Mouse (Mus musculus) MEL (cell line): Measurements from ENCODE around the gene Pfpl. TPM values are rescaled to one million over a fixed set of nuclear protein-coding genes. Genes with fewer than 3 reads are reported as not detected.

ENCODE experiments used
- DNase-seq: peaks from one replicate; pipeline ENCODE4 v3.0.0; 2011; ENCODE audit warnings: low read depth, low spot score
- H3K27ac ChIP-seq: 2 replicates; pipeline ENCODE4 v1.5.1; 2012; ENCODE audit warnings: low read depth, mild to moderate bottlenecking, control low read depth, low read length, moderate library complexity; ENCODE audit not compliant: control insufficient read depth
- H3K27me3 ChIP-seq, 2 experiments: fragments of 150-350 bp in 1 of 2; sonication (generic) in 1 of 2; 2 replicates each; pipeline ENCODE4 v1.6.1; 2012; ENCODE audit warnings: low read length in 2 of 2, mild to moderate bottlenecking in 2 of 2, improper control_type of control experiment in 1 of 2, moderate library complexity in 1 of 2; ENCODE audit not compliant: insufficient read depth in 2 of 2, control insufficient read depth in 1 of 2
- H3K36me3 ChIP-seq, 2 experiments: 2 replicates each; pipeline ENCODE4 v1.6.1; 2012 to 2014; ENCODE audit warnings: low read length in 2 of 2, improper control_type of control experiment in 1 of 2, inconsistent platforms in 1 of 2, mild to moderate bottlenecking in 1 of 2; ENCODE audit not compliant: insufficient read depth in 2 of 2, control insufficient read depth in 1 of 2
- H3K4me1 ChIP-seq, 2 experiments: fragments of 150-350 bp in 1 of 2; sonication (generic) in 1 of 2; 2 replicates each; pipeline ENCODE4 v1.6.1; 2012; ENCODE audit warnings: low read length in 2 of 2, improper control_type of control experiment in 1 of 2, mild to moderate bottlenecking in 1 of 2; ENCODE audit not compliant: insufficient read depth in 2 of 2, control insufficient read depth in 1 of 2
- H3K4me3 ChIP-seq, 2 experiments: fragments of 150-350 bp in 1 of 2; sonication (generic) in 1 of 2; 2 replicates each; pipeline ENCODE4 v1.5.1; 2012; ENCODE audit warnings: low read depth in 2 of 2, low read length in 2 of 2, mild to moderate bottlenecking in 2 of 2, moderate library complexity in 2 of 2, control low read depth in 1 of 2, improper control_type of control experiment in 1 of 2; ENCODE audit not compliant: control insufficient read depth in 1 of 2, insufficient read depth in 1 of 2
- H3K79me2 ChIP-seq: 2 replicates; pipeline ENCODE4 v1.6.1; 2012; ENCODE audit warnings: mild to moderate bottlenecking, low read length, moderate library complexity; ENCODE audit not compliant: control insufficient read depth, poor library complexity, insufficient read depth
- H3K9ac ChIP-seq: 2 replicates; pipeline ENCODE4 v1.6.1; 2012; ENCODE audit warnings: low read depth, mild to moderate bottlenecking, control low read depth, low read length, moderate library complexity; ENCODE audit not compliant: control insufficient read depth, poor library complexity, severe bottlenecking
- H3K9me3 ChIP-seq: fragments of 150-350 bp; sonication (generic); replicated peaks from 2 replicates; pipeline ENCODE4 v1.6.1; 2012; ENCODE audit warnings: mild to moderate bottlenecking, low read length, improper control_type of control experiment, moderate library complexity; ENCODE audit not compliant: insufficient read depth
- CHD1 ChIP-seq: IDR thresholded peaks from 2 replicates; pipeline ENCODE4 v1.6.1; 2012; ENCODE audit warnings: low read depth, mild to moderate bottlenecking, inconsistent platforms, low read length, improper control_type of control experiment
- E2F4 ChIP-seq: IDR thresholded peaks from 2 replicates; pipeline ENCODE4 v1.6.1; 2011; ENCODE audit warnings: low read depth, low read length, improper control_type of control experiment, borderline replicate concordance
- ELF1 ChIP-seq: IDR thresholded peaks from 2 replicates; pipeline ENCODE4 v1.6.1; 2014; ENCODE audit warnings: low read depth, mild to moderate bottlenecking, inconsistent platforms, low read length, improper control_type of control experiment, moderate library complexity
- GATA1 ChIP-seq: IDR thresholded peaks from 2 replicates; pipeline ENCODE4 v1.6.1; 2011; ENCODE audit warnings: low read depth, low read length, improper control_type of control experiment
- HCFC1 ChIP-seq: IDR thresholded peaks from 2 replicates; pipeline ENCODE4 v1.6.1; 2012; ENCODE audit warnings: low read depth, mild to moderate bottlenecking, inconsistent platforms, low read length, improper control_type of control experiment, moderate library complexity
- JUND ChIP-seq: IDR thresholded peaks from 2 replicates; pipeline ENCODE4 v1.6.1; 2011; ENCODE audit warnings: low read depth, mild to moderate bottlenecking, improper control_type of control experiment, low read length
- MAX ChIP-seq: IDR thresholded peaks from 2 replicates; pipeline ENCODE4 v1.6.1; 2011; ENCODE audit warnings: low read length, improper control_type of control experiment
- MAZ ChIP-seq: IDR thresholded peaks from 2 replicates; pipeline ENCODE4 v1.6.1; 2012; ENCODE audit warnings: low read depth, mild to moderate bottlenecking, inconsistent platforms, low read length, improper control_type of control experiment
- MXI1 ChIP-seq: IDR thresholded peaks from 2 replicates; pipeline ENCODE4 v1.6.1; 2011; ENCODE audit warnings: mild to moderate bottlenecking, low read depth, low read length, improper control_type of control experiment
- NELFE ChIP-seq: IDR thresholded peaks from 2 replicates; pipeline ENCODE4 v1.6.1; 2011; ENCODE audit warnings: low read depth, low read length, improper control_type of control experiment
- NRF1 ChIP-seq: IDR thresholded peaks from 2 replicates; pipeline ENCODE4 v1.6.1; 2014; ENCODE audit warnings: low read depth, mild to moderate bottlenecking, inconsistent platforms, low read length, improper control_type of control experiment, moderate library complexity; ENCODE audit not compliant: poor library complexity, insufficient read depth, severe bottlenecking
- POLR2A ChIP-seq, 2 experiments: IDR thresholded peaks; 2 replicates each; pipeline ENCODE4 v1.6.1; 2011 to 2012; ENCODE audit warnings: low read length in 2 of 2, mild to moderate bottlenecking in 2 of 2, control low read depth in 1 of 2, improper control_type of control experiment in 1 of 2, low read depth in 1 of 2, moderate library complexity in 1 of 2; ENCODE audit not compliant: control insufficient read depth in 1 of 2, insufficient read depth in 1 of 2, poor library complexity in 1 of 2
- RAD21 ChIP-seq: IDR thresholded peaks from 2 replicates; pipeline ENCODE4 v1.6.1; 2011; ENCODE audit warnings: mild to moderate bottlenecking, low read depth, low read length, improper control_type of control experiment
- SIN3A ChIP-seq: IDR thresholded peaks from 2 replicates; pipeline ENCODE4 v1.6.1; 2012; ENCODE audit warnings: low read length, improper control_type of control experiment, inconsistent platforms
- SMC3 ChIP-seq: IDR thresholded peaks from 2 replicates; pipeline ENCODE4 v1.6.1; 2011; ENCODE audit warnings: low read depth, low read length, improper control_type of control experiment
- TAL1 ChIP-seq: IDR thresholded peaks from 2 replicates; pipeline ENCODE4 v1.6.1; 2012; ENCODE audit warnings: mild to moderate bottlenecking, inconsistent platforms, low read length, moderate library complexity, mixed read lengths
- UBTF ChIP-seq: IDR thresholded peaks from 2 replicates; pipeline ENCODE4 v1.6.1; 2012; ENCODE audit warnings: low read depth, mild to moderate bottlenecking, inconsistent platforms, low read length, improper control_type of control experiment, moderate library complexity, borderline replicate concordance; ENCODE audit not compliant: insufficient read depth
- USF1 ChIP-seq: IDR thresholded peaks from 2 replicates; pipeline ENCODE4 v1.6.1; 2014; ENCODE audit warnings: low read depth, mild to moderate bottlenecking, inconsistent platforms, low read length, improper control_type of control experiment, moderate library complexity
- USF2 ChIP-seq, 2 experiments: IDR thresholded peaks; 2 replicates each; pipeline ENCODE4 v1.6.1; 2011 to 2012; ENCODE audit warnings: improper control_type of control experiment in 2 of 2, low read length in 2 of 2, borderline replicate concordance in 1 of 2, inconsistent platforms in 1 of 2, low read depth in 1 of 2, mild to moderate bottlenecking in 1 of 2; ENCODE audit not compliant: insufficient read depth in 1 of 2
- ZC3H11A ChIP-seq: IDR thresholded peaks from 2 replicates; pipeline ENCODE4 v1.6.1; 2012; ENCODE audit warnings: low read depth, mild to moderate bottlenecking, inconsistent platforms, low read length, improper control_type of control experiment
- ZNF384 ChIP-seq: IDR thresholded peaks from 2 replicates; pipeline ENCODE4 v1.6.1; 2012; ENCODE audit warnings: low read depth, mild to moderate bottlenecking, inconsistent platforms, low read length, improper control_type of control experiment
- polyA plus RNA-seq, 2 experiments: library from polyadenylated mRNA; stranded (reverse) in 1 of 2; unstranded in 1 of 2; fragments of >175 nt in 1 of 2; fragments of >200 nt in 1 of 2; gene quantifications; 2 replicates each; pipeline versions ENCODE4 v1.2.1 to v1.2.4; 2012; ENCODE audit warnings: low replicate concordance in 2 of 2, low read depth in 1 of 2; ENCODE audit not compliant: insufficient read length in 2 of 2, insufficient read depth in 1 of 2, missing spikeins in 1 of 2
- total RNA-seq: library from RNA; depleted of rRNA; stranded (reverse); fragments of 300-350 nt; gene quantifications from 2 replicates; pipeline ENCODE4 v1.2.3, GENCODE M21; 2012

The Pfpl gene
- total and polyA plus RNA-seq, 3 experiments = not detected

- no peak for TF ChIP-seq JUND
- TF ChIP-seq POLR2A (IDR thresholded peaks at IDR 0.05; ENCODE audit: control insufficient read depth in 1 of 2, insufficient read depth in 1 of 2, low read depth in 1 of 2, low read length in 2 of 2, poor library complexity in 1 of 2) = no peak
- TF ChIP-seq ELF1 = no peak
- TF ChIP-seq MXI1 = no peak
- TF ChIP-seq NELFE = no peak
- no peak for TF ChIP-seq USF2 (IDR thresholded peaks at IDR 0.05; ENCODE audit: borderline replicate concordance in 1 of 2, insufficient read depth in 1 of 2, low read depth in 1 of 2, low read length in 2 of 2)
- TF ChIP-seq SIN3A = no peak
- TF ChIP-seq RAD21 = no peak
- TF ChIP-seq MAX = no peak
- TF ChIP-seq SMC3 = no peak
- no peak for TF ChIP-seq HCFC1
- no peak for TF ChIP-seq MAZ
- TF ChIP-seq GATA1 = no peak
- no peaks in the 10 kb centered on the region for H3K9me3 ChIP-seq
- no peak within 1 kb of the TSS for H3K27ac ChIP-seq
- DNase-seq = no peak
- H3K79me2 ChIP-seq = no peaks in the 10 kb centered on the region
- H3K4me3 ChIP-seq = no peak within 1 kb of the TSS
- no peaks in the 10 kb centered on the region for H3K4me1 ChIP-seq
- H3K36me3 ChIP-seq = no peaks in the 10 kb centered on the region
- H3K27me3 ChIP-seq = no peaks in the 10 kb centered on the region
- no peak within 1 kb of the TSS for H3K9ac ChIP-seq
These were observed 10.3 kb upstream of the Pfpl start, which contains the start of gene Olfr1441 for GRCm38 (mm10) chr19:12417361-12417760. TSS of gene Olfr1441 (plus strand) at chr19:12417433.

GRCm38 (mm10) chr19:12418312-12418711 is 9.4 kb upstream of the Pfpl start:
- no peak overlapping the region for H3K4me3 ChIP-seq
- H3K36me3 ChIP-seq = no peaks in the 10 kb centered on the region

More at GRCm38 (mm10) chr19:12418312-12418711, 9.4 kb upstream of the Pfpl start:
- TF ChIP-seq HCFC1 = no peak
- no peak for TF ChIP-seq E2F4
- TF ChIP-seq JUND = no peak
- no peak for TF ChIP-seq POLR2A (IDR thresholded peaks at IDR 0.05; ENCODE audit: control insufficient read depth in 1 of 2, insufficient read depth in 1 of 2, low read depth in 1 of 2, low read length in 2 of 2, poor library complexity in 1 of 2)
- TF ChIP-seq ZC3H11A = no peak
- TF ChIP-seq NRF1 = no peak
- TF ChIP-seq USF2 (IDR thresholded peaks at IDR 0.05; ENCODE audit: borderline replicate concordance in 1 of 2, insufficient read depth in 1 of 2, low read depth in 1 of 2, low read length in 2 of 2) = no peak
- TF ChIP-seq ZNF384 = no peak
- TF ChIP-seq UBTF = no peak
- TF ChIP-seq USF1 = no peak
- TF ChIP-seq RAD21 = no peak
- TF ChIP-seq CHD1 = no peak
- TF ChIP-seq TAL1 = no peak
- no peaks in the 10 kb centered on the region for H3K79me2 ChIP-seq
- no peaks in the 10 kb centered on the region for H3K4me1 ChIP-seq
- DNase-seq = no peak
- H3K27me3 ChIP-seq = no peaks in the 10 kb centered on the region; a peak in 1 of 4 replicates
- no peak overlapping the region for H3K27ac ChIP-seq
- H3K9ac ChIP-seq = no peak overlapping the region
- no peaks in the 10 kb centered on the region for H3K9me3 ChIP-seq
